Mouse (Mus musculus): ENCODE results near the gene Golga1.

Golga1 gene

GRCm38 (mm10) chr2:39006149-39006730 is 59.1 kb downstream of the Golga1 start:
- no peak for DNase-seq (ENCODE audit: low spot score)

DNA sequence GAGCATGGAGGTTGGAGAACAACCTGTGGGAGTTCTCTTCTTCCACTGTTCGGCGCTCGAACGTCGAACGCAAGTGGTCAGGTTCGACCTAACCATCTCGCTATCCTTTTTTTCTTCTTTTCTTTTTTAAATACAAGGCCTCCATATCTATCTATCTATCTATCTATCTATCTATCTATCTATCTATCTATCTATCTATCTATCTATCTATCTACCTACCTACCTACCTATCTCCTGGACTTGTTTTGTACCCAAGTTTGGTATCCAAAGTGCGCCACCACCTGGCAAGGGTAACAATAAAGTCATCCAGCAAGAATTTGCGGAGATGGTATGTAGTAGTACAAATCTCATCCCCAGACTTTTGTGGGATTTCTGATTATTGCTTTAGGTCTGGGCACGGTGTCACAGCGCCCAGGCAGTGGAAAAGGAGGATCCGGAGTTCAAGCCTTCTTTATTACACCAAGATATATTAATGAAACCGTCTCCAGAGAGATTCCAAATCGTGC is 59.7 kb downstream of the Golga1 start, which contains the start of gene Rpl35:
Gene Rpl35 (minus strand): TSS at position 51 of the 506 bp plus-strand sequence.
- DNase-seq (ENCODE audit: low spot score): no peak

GRCm38 (mm10) chr2:39004880-39005435 is 60.4 kb downstream of the Golga1 start, which contains the start of gene Arpc5l:
Arpc5l (plus strand) TSS chr2:39005348.
- DNase-seq (ENCODE audit: low spot score): peak; percentile 92

- DNase-seq (ENCODE audit: low spot score): no peak
Observed at GRCm38 (mm10) chr2:39004372-39004771, 61.0 kb downstream of the Golga1 start.

- DNase-seq (ENCODE audit: low spot score): no peak
Observed at GRCm38 (mm10) chr2:39003512-39003911, 61.8 kb downstream of the Golga1 start.

GRCm38 (mm10) chr2:39003106-39003505 is 62.2 kb downstream of the Golga1 start:
- DNase-seq (ENCODE audit: low spot score): no peak

- DNase-seq (ENCODE audit: low spot score): no peak
Observed at GRCm38 (mm10) chr2:39001866-39002265, 63.5 kb downstream of the Golga1 start.

DNA sequence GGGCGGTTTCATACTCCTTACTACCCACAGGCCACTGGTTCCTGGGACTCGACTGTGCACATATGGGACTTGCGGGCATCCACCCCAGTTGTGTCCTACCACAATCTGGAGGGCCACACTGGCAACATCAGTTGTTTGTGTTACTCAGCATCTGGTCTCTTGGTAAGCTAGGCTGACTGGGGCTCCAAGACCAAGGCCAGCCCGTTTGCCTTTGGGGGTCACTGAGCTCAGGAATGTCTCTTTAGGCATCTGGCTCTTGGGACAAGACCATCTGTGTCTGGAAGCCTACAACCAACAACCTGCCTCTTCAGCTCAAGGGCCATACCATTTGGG is 64.8 kb downstream of the Golga1 start:
- DNase-seq (ENCODE audit: low spot score): no peak

DNA sequence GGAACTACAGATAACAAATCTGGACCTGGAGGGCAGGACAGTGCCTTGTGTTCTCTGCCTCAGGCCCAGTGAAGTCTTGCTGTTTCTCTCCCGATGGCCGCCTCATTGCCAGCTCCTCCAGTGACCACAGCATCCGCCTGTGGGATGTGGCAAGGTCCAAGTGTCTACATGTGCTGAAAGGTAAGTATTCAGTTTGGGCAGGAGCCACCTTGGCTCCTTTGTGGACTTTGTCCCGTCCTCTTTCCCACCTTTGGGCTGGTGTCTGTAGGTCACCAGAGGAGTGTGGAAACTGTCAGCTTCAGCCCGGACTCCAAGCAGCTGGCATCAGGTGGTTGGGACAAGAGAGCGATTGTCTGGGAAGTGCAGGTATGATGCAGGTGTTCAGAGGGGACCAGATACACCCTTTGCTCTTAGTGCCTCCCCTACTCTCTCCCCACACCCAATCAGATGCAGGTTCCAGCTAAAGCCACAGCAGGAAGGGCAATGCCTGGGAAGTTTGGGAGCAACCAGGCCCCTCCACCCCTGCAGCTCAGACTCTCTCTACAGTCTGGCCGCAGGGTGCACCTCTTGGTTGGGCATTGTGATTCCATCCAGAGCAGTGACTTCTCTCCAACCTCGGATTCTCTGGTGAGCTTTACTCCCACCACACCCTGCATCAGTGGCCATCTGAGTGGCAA is 65.3 kb downstream of the Golga1 start:
- DNase-seq (ENCODE audit: low spot score): no peak

DNA sequence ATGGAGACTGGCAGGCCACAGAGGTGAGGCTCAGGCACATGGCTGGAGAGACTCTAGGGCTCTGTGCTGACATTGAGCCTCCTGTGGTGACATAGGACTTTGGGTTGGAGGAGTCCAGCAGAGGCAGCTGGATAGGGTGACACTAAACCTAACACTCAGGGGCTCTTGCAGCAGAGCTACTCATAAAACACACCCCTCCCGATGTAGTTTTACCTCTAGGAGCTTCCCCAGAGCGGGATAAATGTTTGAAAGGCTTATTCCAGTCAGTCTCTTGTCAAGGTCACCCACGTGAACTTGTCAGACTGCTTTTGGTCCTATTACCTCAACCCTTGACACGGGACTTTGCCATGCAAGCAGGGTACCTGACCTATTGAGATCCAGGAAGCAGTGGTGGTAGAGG is 66.0 kb downstream of the Golga1 start:
- DNase-seq (ENCODE audit: low spot score): no peak

DNA sequence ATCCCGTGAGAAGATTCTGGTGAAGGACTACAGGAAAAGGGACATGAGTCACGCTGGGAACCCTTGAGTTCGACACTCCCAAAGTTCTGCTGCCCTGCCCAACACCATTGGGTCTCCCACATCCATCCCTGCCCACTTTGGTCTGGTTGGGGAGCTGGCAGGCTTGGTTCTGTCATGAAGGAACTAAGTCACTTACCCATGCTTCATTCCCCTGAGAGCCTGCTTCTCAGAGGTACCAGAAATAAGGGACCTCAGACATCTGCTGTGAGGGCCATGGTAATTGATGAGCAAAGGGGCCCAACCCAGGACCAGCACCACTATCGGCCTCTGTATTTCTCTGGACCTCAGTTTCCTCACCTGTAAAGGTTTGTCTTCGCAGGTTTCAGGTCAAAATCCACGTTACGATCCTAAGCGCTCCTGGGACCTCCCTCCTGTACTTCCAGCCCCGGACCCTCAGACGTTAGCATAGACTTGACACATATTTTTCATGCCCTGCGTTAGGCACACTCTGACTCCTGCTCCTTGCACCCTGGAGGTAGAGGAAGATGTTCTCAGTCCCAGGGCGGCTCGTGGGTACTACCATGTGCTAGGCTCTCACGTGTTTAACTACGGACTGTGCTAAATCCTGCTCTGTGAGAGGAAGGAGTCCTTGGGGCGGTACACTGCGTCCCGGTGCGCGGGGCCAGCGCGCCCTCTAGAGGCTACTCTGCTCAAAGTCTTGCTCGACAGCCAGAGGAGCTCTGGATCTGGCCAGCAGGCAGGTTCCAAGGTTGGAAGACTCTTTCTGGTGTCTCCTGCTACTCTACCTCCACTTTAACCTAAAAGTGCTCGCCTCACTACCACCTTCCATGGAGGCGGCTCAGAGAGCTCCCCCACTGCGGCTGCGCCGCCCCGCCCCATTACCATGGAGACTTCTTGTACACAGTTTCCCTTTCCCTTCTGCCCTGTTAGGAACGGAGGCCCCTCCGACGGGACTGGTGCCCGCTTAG is 67.7 kb downstream of the Golga1 start, which contains the start of gene Wdr38:
Gene Wdr38 (plus strand): TSS at position 91 of the 989 bp plus-strand sequence.
- peak; percentile 90 for DNase-seq (ENCODE audit: low spot score)

- no peak for DNase-seq (ENCODE audit: low spot score)
Observed at GRCm38 (mm10) chr2:38992452-38992851, 72.9 kb downstream of the Golga1 start.

- no peak for DNase-seq (ENCODE audit: low spot score)
Observed at GRCm38 (mm10) chr2:38992004-38992403, 73.3 kb downstream of the Golga1 start.

DNA sequence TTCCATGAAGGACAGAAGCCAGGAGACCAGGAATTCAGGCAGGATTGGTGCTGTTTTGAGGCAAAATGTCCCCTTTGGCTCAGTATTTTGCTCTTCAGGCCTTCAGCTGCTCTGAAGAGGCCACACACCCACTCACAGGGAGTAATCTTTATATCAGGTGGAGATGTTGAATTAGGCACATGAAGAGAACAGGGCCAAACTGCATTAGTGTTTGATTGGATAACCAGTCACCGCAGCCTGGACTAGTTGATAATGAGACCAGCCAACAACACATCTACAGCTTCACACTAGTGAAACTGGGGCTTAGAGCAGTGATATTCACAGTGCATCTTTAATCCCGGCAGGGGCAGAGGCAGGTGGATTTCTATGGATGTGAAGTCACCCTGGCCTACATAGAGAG is 76.4 kb downstream of the Golga1 start:
- DNase-seq (ENCODE audit: low spot score): no peak

- no peak for DNase-seq (ENCODE audit: low spot score)
Observed at GRCm38 (mm10) chr2:38987803-38988510, 77.4 kb downstream of the Golga1 start.

DNA sequence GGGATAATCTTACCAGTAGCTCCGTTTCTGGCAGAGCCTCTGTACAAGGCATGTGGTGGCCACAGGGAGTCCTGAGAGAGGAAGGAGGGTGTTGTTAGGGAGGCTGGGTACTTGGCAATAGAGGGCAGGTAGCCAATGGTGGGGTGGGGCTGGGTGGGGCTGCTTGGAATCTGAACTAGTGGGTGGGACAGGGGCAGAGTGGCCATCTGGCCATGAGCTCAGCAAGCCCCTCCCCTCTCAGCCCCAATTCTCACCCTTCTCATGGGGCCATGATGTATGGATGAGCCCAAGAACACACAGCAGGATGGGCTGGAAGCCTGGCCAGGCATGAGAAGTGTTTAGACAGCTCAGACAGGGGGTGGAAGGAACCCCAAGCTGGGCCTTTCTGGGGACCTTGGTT is 78.0 kb downstream of the Golga1 start:
- DNase-seq (ENCODE audit: low spot score): no peak

GRCm38 (mm10) chr2:38986580-38986979 is 78.8 kb downstream of the Golga1 start:
- DNase-seq (ENCODE audit: low spot score): no peak

GRCm38 (mm10) chr2:38983456-38983855 is 81.9 kb downstream of the Golga1 start:
- DNase-seq (ENCODE audit: low spot score): no peak

DNA sequence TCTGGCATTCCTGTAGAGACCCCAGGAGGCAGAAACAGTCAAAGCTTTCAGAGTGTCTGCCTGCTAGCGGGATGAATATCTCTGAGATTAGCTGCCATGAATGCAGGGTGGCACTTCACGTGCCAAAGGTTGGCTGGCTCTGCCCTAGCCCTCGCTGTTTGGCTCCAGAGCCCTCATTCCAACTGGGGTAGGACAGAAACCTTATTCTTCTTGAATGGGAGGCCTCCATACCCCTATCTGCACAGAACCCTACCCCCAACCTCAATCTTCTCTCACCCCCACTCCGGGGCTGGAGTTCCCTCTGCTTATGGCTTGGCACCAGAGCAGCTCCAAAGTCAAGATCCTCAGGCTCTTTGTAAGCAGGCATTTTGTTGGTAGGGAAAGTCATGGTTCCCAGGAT is 87.5 kb downstream of the Golga1 start:
- DNase-seq (ENCODE audit: low spot score): no peak

DNA sequence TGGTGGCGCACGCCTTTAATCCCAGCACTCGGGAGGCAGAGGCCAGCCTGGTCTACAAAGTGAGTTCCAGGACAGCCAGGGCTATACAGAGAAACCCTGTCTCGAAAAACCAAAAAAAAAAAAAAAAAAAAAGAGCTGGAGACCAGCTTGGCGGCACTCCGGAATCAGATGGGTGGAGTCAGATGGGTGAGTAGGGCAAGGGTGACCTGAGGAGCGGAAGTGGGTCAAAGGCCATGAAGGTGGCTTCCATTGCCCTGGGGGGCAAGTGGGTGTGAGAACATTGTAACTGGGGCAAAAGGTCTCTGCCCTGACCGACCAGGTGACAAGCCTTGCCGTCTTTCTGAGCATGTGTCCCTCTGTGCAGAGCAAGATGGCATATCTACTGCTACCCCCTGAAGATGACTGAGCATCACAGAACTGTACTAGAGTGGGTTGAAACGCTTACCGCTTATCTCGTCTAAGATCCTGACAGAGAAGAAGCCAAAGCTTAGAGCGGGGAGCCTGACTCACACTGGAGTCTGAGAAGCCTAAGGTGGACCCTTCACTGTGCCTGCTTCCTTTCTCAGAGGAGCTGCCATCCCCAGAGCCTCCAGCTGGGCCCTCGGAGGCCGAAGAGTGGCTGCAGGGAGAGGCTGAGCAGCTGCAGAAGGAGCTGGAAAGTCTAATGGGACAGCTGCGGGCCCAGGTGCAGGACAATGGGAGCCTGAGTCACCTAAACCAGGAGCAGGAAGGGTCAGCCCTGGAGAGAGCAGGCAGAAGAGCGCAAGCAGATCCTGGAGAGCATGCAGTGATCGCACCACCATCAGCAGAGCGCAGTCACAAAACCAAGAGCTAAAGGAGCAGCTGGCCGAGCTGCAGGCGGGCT is 89.2 kb downstream of the Golga1 start:
- no peak for DNase-seq (ENCODE audit: low spot score)
